Mouse (Mus musculus): ENCODE results near the gene Etv6.

GRCm38 (mm10) chr6:134189174-134189573 lies 153.7 kb downstream of the Etv6 start:
- TF ChIP-seq POLR2A (IDR thresholded peaks at IDR 0.05; ENCODE audit: insufficient read depth, low read depth, low read length) (no peak), CTCF (IDR thresholded peaks at IDR 0.05) (no peak)

Measured in heart, adult 2 months (tissue).